Mouse (Mus musculus): ENCODE results near the gene Pitx2. TPM values are rescaled to one million over a fixed set of nuclear protein-coding genes. Genes with fewer than 3 reads are reported as not detected.

The Pitx2 gene
- total RNA-seq, 2 experiments from 2014 or later: 9.4 to 12.8 TPM

DNA sequence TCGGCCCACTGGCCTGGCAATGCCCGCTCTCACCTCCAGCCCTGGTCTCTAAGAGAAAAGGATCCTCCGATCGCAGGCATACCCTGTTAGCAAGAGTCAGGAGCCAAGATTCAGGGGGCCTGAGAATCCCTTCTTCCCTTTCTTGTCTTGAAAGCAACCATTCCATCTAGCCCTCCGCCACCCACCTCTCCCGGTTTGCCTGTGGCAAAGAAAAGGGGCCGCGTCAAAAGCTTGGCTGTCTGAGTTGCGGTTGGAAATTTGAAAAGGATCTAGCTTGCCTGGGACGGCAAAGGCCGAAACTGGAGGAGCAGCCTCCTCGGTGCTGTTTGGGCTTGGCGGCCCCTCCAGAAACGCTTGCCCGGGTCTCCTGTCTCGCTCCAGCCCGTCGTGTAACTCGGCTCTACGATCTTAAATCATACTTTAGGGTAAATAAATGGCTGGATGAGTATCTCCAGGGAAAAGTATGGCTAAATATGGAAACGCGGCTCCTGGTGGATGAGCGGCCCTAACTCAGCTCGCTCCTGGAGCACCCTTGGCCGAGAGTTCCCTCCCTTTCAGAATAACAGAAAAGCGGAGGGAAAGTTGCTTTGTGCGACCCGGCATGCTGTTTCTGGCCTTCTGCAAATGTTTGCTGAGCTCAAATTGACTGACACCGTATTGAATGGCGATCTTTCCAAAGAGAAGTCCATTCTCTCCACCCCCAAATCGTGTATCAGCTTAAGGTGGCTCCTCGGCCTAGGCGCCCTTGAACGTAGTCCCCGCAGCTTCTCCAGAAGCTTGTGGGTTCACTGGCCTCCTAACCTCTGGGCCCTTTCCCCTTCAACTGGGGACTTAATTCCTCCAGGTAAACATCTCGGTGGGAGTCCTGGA is 3.4 kb downstream of the Pitx2 start:
- no peak for DNase-seq

- DNase-seq: no peak
Measured at GRCm38 (mm10) chr3:129203761-129204440, 4.2 kb downstream of the Pitx2 start.

GRCm38 (mm10) chr3:129204441-129205313 is 5.0 kb downstream of the Pitx2 start:
- DNase-seq: peak; percentile 86

DNA sequence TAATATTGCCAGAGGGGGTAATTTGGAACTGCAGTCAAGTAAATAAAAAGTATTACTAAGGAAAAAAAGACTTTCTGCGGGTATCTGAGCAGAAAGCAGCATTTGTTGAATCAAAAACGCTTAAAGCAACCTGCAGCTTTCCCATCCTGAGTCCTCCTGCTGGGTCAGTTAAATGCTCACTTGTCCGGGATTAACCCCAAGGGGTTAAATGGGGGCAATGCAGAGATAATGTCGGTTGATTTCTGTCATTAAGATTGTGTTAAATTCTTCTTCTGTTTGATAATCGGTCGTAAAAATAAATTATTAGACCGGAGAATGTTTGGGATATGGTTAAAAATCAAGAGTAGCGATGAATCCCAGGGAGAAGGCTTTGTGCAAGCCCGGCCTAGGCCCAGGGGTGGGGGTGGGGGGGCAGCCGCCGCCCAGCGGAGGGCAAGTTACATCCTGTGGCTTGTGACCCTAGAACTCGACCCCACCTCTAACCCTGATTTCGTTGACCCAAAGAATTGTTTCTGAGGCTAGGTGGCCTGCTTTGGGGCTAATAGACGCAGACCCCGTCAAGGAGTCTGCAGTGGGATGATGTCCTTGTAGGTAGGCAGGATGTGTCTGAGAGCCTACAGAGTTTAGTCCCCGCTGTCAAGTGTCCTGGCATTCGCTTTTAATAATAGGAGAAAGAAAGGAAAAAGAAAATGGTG is 6.0 kb downstream of the Pitx2 start:
- no peak for DNase-seq

DNA sequence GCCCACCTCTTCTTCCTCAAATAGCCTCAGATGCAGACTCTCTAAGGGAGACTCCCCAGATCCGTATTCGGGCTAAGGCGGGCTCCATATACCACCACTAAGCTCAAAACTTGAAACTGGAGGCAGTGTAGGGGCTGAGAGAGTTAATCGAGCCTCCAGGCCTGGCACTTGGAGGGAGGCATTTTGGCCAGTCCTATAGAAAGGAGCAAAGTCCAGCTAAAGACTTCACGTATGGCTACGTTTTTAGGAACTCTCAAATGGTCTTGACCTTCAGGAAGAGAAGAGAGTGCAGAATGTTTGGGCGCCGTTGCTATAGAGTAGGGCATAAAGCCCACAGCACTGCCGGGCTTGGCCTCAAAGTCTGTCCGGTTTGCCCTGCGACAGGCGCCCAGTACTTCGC is 7.1 kb downstream of the Pitx2 start:
- DNase-seq: no peak

DNA sequence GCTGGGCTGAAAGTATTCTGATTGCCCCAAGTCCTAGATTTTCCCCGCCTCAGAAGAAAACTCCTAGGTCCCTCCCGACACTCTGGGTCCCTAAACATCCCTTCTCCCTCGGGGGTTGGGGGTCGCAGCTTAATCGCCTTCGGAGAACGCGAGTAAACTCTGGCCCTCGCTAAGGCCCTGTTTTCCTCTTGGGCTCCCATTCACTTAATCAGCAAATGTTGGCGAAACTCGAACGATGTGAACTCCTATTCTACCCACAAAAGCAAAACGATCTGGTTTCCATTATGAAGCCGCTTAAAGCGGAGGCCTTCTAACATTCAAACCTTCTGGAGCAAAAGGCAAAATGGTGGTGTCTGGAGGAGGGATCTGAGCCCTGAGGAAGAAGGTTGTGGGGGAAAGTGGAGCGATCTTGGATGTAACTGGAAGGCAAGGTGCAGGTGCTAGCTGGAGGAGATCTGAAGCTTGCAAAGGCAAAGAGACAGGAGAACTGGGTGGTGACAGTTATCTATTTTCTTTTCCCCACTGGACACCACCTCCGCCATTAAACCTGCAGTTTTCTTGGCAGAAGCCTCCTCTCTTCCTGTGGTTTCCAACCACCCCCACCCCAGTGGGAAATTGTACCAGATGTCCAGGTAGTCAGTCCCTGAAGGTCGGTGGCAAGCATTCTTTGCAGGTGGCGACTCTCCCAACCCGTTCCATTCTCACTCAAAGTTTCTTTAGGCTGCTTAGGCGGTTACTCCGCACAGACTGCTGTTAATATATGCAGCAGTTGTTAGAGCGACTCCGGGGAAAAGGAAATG is 7.8 kb downstream of the Pitx2 start:
- DNase-seq: no peak

DNA sequence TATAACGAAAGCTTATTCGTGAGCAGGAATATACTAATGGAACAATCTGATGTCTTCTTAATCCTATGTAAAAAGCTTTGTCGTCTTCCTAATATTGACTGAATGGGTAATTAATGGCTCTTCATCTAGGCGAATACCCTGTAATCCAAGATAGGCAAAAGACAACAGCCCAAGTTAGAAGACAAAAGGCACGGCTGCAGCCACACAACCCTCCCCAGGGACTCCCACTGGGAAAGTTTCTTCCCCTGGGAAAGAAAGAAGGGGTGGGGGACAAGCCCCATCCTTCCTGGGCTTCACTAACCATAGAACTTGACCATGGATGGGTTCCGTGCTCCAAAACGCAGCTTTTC is 8.3 kb downstream of the Pitx2 start:
- DNase-seq: no peak

- DNase-seq: no peak
Measured at GRCm38 (mm10) chr3:129208421-129208820, 8.7 kb downstream of the Pitx2 start.

DNA sequence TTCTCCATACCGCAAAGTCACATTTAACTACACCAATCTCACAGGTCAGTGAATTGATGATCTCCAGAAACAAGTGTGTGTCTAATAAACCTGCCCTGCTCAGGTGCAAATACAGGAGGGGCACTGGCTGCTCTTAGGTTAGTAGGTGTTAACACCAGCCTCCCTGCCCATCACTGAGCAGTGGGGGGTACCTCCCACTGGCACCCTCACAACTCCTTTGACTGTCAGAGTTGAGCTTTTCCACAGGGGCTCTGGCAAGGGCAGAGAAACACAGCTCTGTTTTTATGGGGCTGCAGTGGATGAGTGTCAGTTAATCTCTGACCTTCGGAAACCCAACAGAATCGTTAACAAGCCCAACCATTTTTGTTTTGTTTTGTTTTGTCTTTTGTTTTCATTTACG is 9.6 kb downstream of the Pitx2 start:
- DNase-seq: no peak

DNA sequence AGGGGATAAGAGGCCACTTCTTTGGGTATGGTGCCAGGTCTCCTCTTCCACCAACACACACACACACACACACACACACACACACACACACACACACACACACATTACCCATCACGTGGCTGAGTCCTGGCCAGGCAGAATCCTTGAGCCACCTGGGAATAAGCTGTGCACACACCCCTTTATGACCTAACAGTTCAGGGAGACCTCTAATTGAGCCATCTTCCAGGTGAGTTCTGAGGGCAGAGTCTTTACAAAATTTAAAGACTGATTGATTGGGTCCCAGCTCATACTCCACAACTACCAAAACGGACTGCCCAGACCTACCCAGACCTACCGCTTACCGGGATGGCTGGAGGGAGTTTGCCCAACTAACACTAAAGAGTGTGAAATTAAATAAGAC is 10.1 kb downstream of the Pitx2 start:
- no peak for DNase-seq

DNA sequence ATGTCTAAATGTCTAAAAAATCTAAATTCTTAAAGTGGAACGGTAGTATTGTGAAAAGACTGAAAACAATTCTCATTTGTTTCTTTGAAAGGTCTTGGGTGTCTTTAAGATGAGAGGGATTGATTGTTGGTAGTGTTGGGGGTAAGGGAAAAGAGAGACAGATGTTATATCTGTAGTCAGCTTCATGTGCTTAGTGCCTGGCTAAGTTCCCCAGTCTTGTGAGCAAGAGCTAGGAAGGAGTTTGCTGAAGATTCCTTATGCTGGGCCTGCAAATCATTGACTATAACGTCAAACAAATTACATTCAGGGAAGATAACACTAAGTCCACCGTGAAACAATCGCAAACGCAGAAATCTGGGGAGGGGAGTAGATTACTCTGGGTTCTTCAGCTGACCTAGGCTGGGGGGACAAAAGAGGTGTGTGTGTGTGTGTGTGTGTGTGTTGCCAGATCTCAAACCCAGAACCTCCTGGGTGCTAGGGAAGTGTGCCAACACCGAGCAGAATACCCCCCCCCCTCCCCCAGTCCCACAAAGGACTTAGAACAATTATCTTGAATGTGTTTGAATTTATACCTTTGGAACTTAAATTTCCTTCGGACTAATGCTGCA is 12.5 kb downstream of the Pitx2 start:
- no peak for DNase-seq

DNA sequence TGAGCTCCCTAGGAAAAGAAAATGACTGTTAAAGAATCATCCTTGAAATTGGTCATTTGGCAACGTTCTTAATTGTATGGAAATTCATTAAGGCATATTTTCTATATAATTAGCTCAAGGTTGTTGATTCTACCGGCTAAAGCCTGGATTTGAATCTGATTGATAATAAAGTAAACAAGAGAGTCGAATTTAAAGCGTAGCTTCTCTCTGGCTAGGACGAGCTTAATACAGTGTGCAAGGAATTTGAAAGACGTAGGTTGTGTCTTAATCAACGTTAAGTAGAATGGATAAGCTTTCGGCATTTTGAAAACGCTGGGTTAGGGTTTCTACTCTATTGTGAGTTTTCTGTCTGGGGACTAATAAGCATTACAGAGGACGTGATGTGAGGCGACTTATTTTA is 13.1 kb downstream of the Pitx2 start:
- DNase-seq: no peak

GRCm38 (mm10) chr3:129213633-129214145 is 14.0 kb downstream of the Pitx2 start:
- DNase-seq: peak; percentile 95

GRCm38 (mm10) chr3:129214146-129214665 is 14.5 kb downstream of the Pitx2 start:
- DNase-seq: no peak

- no peak for DNase-seq
Measured at GRCm38 (mm10) chr3:129214666-129215161, 15.0 kb downstream of the Pitx2 start.

DNA sequence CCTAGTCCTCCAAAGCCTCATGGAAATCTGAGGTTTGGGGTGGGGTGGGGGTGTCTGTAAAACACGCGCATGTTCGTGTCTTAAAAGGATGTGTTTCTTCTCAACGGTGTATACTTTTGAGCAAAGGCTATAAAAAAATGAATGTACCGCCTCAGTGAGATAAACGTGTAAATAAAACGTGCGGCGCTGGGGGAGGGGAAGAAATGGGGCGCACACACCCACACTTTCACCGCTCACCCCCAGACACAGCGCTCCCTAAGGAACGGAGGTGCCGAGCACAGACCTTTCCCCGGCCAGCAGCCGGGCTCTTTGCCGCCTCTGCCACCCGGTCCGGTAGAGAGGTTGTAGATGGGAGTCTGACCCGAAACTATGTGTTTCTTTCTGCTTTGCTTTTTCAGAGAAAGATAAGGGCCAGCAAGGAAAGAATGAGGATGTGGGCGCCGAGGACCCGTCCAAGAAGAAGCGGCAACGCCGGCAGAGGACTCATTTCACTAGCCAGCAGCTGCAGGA is 15.6 kb downstream of the Pitx2 start:
- DNase-seq: no peak

- peak; percentile 62 for DNase-seq
Measured at GRCm38 (mm10) chr3:129215751-129216331, 16.2 kb downstream of the Pitx2 start.

- DNase-seq: no peak
Measured at GRCm38 (mm10) chr3:129216491-129216890, 16.8 kb downstream of the Pitx2 start.

DNA sequence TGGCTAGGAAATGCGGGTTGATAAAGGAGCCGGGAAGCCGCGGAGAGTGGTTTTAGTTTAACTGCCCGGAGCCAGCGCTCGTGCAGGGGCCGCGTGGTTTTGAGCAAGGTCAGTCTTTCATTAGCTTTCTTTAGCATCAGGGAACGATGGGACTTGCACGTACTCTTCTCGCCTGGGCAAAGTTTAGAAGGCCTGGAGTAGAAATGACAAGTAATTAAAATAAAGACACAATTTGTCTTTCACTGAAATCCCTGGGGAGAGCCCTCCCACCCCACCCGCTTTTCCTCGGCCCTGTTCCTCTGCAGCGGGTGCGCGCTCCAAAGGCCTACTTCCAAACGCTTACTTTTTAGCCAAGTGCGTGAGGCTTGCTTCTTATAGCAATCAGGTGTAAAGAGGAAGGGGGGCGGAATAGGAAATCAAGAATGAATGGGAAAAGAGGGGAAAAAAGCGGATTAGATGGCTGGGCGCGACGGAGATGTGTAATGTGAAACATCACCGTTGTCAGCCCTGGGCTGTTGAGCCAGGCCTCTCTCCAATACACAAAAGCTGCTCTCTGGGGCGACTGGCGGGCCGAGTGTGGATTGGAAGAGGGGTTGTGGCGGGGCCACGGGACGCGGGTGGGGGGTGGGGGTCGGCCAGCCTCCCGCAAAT is 17.4 kb downstream of the Pitx2 start:
- no peak for DNase-seq
